Mouse (Mus musculus) left cerebral cortex, adult 18-20 months (tissue): ENCODE measurements around the gene Lactbl1. TPM values are rescaled to one million over a fixed set of nuclear protein-coding genes. Genes with fewer than 3 reads are reported as not detected.

Experiments
- DNase-seq, 2 experiments: peaks; one replicate each; pipeline ENCODE4 v3.0.0; 2021 to 2022; ENCODE audit warnings: low spot score in 2 of 2, mixed read lengths in 1 of 2
- microRNA-seq, 2 experiments: library from miRNA; unstranded; fragments of <30 nt; microRNA quantifications; one replicate each; pipeline ENCODE4 v1.2.0; 2021
- total RNA-seq, 2 experiments: library from RNA; stranded (reverse); gene quantifications; 2 replicates each; pipeline ENCODE4 v1.2.3; 2021

The Lactbl1 gene
- total RNA-seq, 2 experiments from 2014 or later: not detected

GRCm38 (mm10) chr4:136679221-136679620 lies 56.8 kb downstream of the Lactbl1 start:
- no peak for DNase-seq

- DNase-seq: no peak
These were observed 58.2 kb downstream of the Lactbl1 start for GRCm38 (mm10) chr4:136680641-136681040.

GRCm38 (mm10) chr4:136684485-136684884 lies 62.1 kb downstream of the Lactbl1 start:
- DNase-seq: no peak

- no peak for DNase-seq
These were observed 63.0 kb downstream of the Lactbl1 start for GRCm38 (mm10) chr4:136685431-136685869.

- DNase-seq: no peak
These were observed 65.7 kb downstream of the Lactbl1 start for GRCm38 (mm10) chr4:136688113-136688512.

Small RNA genes within 50 kb of the gene (microRNA-seq; reads per million reads assigned to microRNA genes)
- gene Gm22180: 0 reads per million in 2 experiments

Other genes starting within 250 kb of the Lactbl1 start
- 1 to 10 TPM; 5.7 to 5.9 TPM for gene Htr1d, start 199.1 kb upstream of the Lactbl1 start, total RNA-seq
- gene 6030445D17Rik, start 160.4 kb upstream of the Lactbl1 start, total RNA-seq: under 1 TPM; 0.21 to 0.70 TPM
- gene Luzp1, start 152.9 kb upstream of the Lactbl1 start, total RNA-seq: 10 to 100 TPM; 83.9 to 88.2 TPM
- gene Kdm1a, start 19.9 kb upstream of the Lactbl1 start, total RNA-seq: 10 to 100 TPM; 88.7 to 93.5 TPM
- not detected for gene Tex46, start 12.2 kb upstream of the Lactbl1 start, total RNA-seq
- 10 to 100 TPM; 14.9 to 16.1 TPM for gene Ephb2, start 213.4 kb downstream of the Lactbl1 start, total RNA-seq